Mouse (Mus musculus) stomach, embryonic 16.5 days (tissue): ENCODE results near the gene Il13. TPM values are rescaled to one million over a fixed set of nuclear protein-coding genes. Genes with fewer than 3 reads are reported as not detected.

Experiments used
- polyA plus RNA-seq: library from polyadenylated mRNA; unstranded; fragments of >200 nt; fragmentation: Nextera tagmentation; extraction: Ambion mirVana; gene quantifications from 2 replicates; pipeline ENCODE4 v1.2.1, GENCODE M21; 2015

Il13 gene
- polyA plus RNA-seq, 1 experiment from 2014 or later = not detected

Other genes with a start within 250 kb of the Il13 start
- 5.4 and 8.4 TPM in 2 replicates for gene Leap2, start 211.5 kb downstream of the Il13 start, polyA plus RNA-seq
- gene Uqcrq, start 203.9 kb downstream of the Il13 start, polyA plus RNA-seq = 588 and 617 TPM in 2 replicates
- 1.5 and 2.0 TPM in 2 replicates for gene Gdf9, start 203.7 kb downstream of the Il13 start, polyA plus RNA-seq
- gene Gm10447, start 177.6 kb downstream of the Il13 start, polyA plus RNA-seq = 0.10 TPM in 2 replicates
- 1.8 TPM in 2 replicates for gene Shroom1, start 177.5 kb downstream of the Il13 start, polyA plus RNA-seq
- gene Gm9837, start 164.2 kb downstream of the Il13 start, polyA plus RNA-seq = not detected in 2 replicates
- not detected in 2 replicates for gene Gm9945, start 154.5 kb downstream of the Il13 start, polyA plus RNA-seq
- 0.46 and 0.58 TPM in 2 replicates for gene Sowaha, start 154.4 kb downstream of the Il13 start, polyA plus RNA-seq
- gene Sept8, start 115.4 kb downstream of the Il13 start, polyA plus RNA-seq = 33.8 and 34.4 TPM in 2 replicates
- 53.5 and 57.0 TPM in 2 replicates for gene Kif3a, start 67.3 kb downstream of the Il13 start, polyA plus RNA-seq
- gene Il4, start 16.0 kb downstream of the Il13 start, polyA plus RNA-seq = 0.95 and 1.1 TPM in 2 replicates
- gene Rad50, start 72.6 kb upstream of the Il13 start, polyA plus RNA-seq = 25.2 and 27.8 TPM in 2 replicates
- gene Il5, start 86.1 kb upstream of the Il13 start, polyA plus RNA-seq = 0.15 TPM in 1 of 2 replicates, not detected in the other
- 25.8 and 29.4 TPM in 2 replicates for gene Irf1, start 135.3 kb upstream of the Il13 start, polyA plus RNA-seq
- 0.51 TPM in 1 of 2 replicates, not detected in the other for gene Gm17334, start 138.5 kb upstream of the Il13 start, polyA plus RNA-seq
- 2.0 and 2.4 TPM in 2 replicates for gene Gm12216, start 224.6 kb upstream of the Il13 start, polyA plus RNA-seq